Mouse (Mus musculus) hindbrain, embryonic 12.5 days (tissue): ENCODE measurements around the gene Ddx41. TPM values are rescaled to one million over a fixed set of nuclear protein-coding genes. Genes with fewer than 3 reads are reported as not detected.

Source experiments
- ATAC-seq: fragments of 200-750 bp; cut with Nextera tagmentation; 2 replicates; pipeline ENCODE4 v1.8.0; 2017; ENCODE audit warnings: moderate TSS enrichment; ENCODE audit not compliant: low FRiP score
- H3K27ac ChIP-seq: fragments of 300-500 bp; sonication (generic); 2 replicates; pipeline ENCODE4 v1.5.1; 2016; ENCODE audit warnings: mild to moderate bottlenecking
- H3K27me3 ChIP-seq: fragments of 300-500 bp; sonication (generic); 2 replicates; pipeline ENCODE4 v1.6.1; 2016; ENCODE audit warnings: mild to moderate bottlenecking
- H3K36me3 ChIP-seq: fragments of 300-500 bp; sonication (generic); 2 replicates; pipeline ENCODE4 v1.6.1; 2016; ENCODE audit warnings: mild to moderate bottlenecking
- H3K4me1 ChIP-seq: fragments of 300-500 bp; sonication (generic); 2 replicates; pipeline ENCODE4 v1.6.1; 2016
- H3K4me2 ChIP-seq: fragments of 300-500 bp; sonication (generic); replicated peaks from 2 replicates; pipeline ENCODE4 v1.6.1; 2016; ENCODE audit warnings: mild to moderate bottlenecking
- H3K4me3 ChIP-seq: fragments of 300-500 bp; sonication (generic); 2 replicates; pipeline ENCODE4 v1.5.1; 2016; ENCODE audit warnings: mild to moderate bottlenecking
- H3K9ac ChIP-seq: fragments of 300-500 bp; sonication (generic); 2 replicates; pipeline ENCODE4 v1.6.1; 2016; ENCODE audit warnings: mild to moderate bottlenecking, moderate library complexity
- H3K9me3 ChIP-seq: fragments of 300-500 bp; sonication (generic); replicated peaks from 2 replicates; pipeline ENCODE4 v1.6.1; 2016; ENCODE audit warnings: mild to moderate bottlenecking
- WGBS: fragments of 180-500 bp; shearing (Covaris S2); methylation state at CpG from one replicate; pipeline ENCODE4 v1.1.7; 2016; 5-methylcytosine and 5-hydroxymethylcytosine counted together
- polyA plus RNA-seq: library from polyadenylated mRNA; unstranded; fragments of >200 nt; fragmentation: Nextera tagmentation; extraction: Ambion mirVana; gene quantifications from 2 replicates; pipeline ENCODE4 v1.2.1, GENCODE M21; 2016

Gene Ddx41
- polyA plus RNA-seq, 1 experiment from 2014 or later: 64.6 TPM

GRCm38 (mm10) chr13:55498906-55499305, 37.6 kb downstream of the Ddx41 start:
- Histone ChIP-seq H3K36me3 (peaks cover 29% of the 10 kb centered on the region), H3K4me2 (no peak overlapping the region)
- no peak for ATAC-seq

DNA sequence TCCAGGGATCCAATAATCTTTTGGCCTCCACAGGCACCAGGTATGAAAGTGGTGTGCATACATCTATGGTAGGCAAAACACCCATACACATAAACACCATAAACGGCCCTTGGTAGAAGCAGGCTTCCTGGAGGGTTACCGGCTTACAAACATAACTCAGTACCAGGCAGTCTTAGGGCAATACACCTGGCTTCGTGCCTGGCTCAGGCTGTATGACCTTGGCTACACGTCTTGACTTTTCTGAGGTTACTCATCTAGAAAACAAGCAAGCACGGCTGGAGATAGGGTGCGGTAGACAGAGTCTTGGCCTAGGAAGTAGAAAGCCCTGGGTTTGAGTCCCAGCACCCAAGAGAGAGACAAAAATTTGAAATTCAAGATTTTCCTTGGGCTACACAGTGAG, 39.8 kb downstream of the Ddx41 start:
- Histone ChIP-seq H3K9ac (no peak overlapping the region), H3K4me3 (no peak overlapping the region), H3K27ac (no peak overlapping the region), H3K4me1 (peaks cover 29% of the 10 kb centered on the region), H3K36me3 (peaks cover 9% of the 10 kb centered on the region; the same call in 1 of the 2 replicates), H3K27me3 (no peaks in the 10 kb centered on the region; the same call in 1 of the 2 replicates), H3K9me3 (no peaks in the 10 kb centered on the region), H3K4me2 (no peak overlapping the region)
- WGBS: 89% methylated on average over 6 of the region's 6 CpGs
- no peak for ATAC-seq

More at GRCm38 (mm10) chr13:55498906-55499305, 37.6 kb downstream of the Ddx41 start:
- no peaks in the 10 kb centered on the region for H3K9me3 ChIP-seq
- H3K4me1 ChIP-seq: peaks cover 29% of the 10 kb centered on the region
- WGBS: 59% methylated on average over 11 of the region's 11 CpGs
- H3K27me3 ChIP-seq: no peaks in the 10 kb centered on the region
- no peak overlapping the region; the same call in 1 of the 2 replicates for H3K27ac ChIP-seq
- H3K4me3 ChIP-seq: no peak overlapping the region
- no peak overlapping the region for H3K9ac ChIP-seq

GRCm38 (mm10) chr13:55495702-55496101, 40.8 kb downstream of the Ddx41 start:
- no peak overlapping the region for H3K4me3 ChIP-seq
- no peak for ATAC-seq
- no peak overlapping the region for H3K27ac ChIP-seq
- H3K4me1 ChIP-seq: peaks cover 29% of the 10 kb centered on the region
- 20% methylated on average over 4 of the region's 4 CpGs for WGBS
- H3K4me2 ChIP-seq: 0 out of 2 replicates have a peak overlapping the region, but pooled peaks have one; percentile 9
- peaks cover 9% of the 10 kb centered on the region; the same call in 1 of the 2 replicates for H3K36me3 ChIP-seq
- H3K27me3 ChIP-seq: no peaks in the 10 kb centered on the region; the same call in 1 of the 2 replicates
- no peak overlapping the region for H3K9ac ChIP-seq
- no peaks in the 10 kb centered on the region for H3K9me3 ChIP-seq

DNA sequence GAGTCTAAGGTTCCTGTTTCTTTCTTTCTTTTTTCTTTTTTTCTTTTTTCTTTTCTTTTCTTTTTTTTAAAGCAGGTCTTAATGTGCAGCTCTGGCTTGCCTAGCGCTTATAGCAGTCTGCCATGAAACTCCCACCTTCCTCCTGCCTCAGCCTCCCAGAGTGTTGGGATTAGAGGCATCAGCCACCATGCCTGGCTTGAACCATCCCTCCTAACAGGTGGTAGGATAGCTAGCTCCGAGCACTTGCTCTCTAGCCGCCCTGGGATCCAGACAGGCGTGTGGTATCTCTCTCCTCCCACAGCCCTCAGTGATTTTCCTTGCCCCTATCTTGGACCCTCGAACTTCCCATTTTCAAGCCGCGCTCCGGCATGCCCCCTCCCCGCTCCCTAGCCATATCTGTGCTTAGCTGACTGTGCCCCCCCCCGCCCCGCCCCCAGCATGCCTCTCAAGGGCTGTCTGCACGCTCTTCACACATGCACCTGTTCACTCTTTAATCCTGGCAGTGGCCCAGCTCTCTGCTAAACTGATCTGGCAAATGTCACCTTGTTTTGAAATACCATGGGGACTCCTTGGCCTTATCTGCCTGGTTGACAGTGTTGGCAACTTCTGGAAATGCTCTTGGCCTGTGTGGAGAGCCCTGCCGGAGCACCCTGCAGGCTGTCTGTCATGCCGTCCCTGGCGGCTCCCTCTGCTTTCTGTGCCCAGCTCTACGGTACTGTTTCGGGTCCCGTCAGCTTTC, 41.4 kb downstream of the Ddx41 start:
- Histone ChIP-seq H3K36me3 (peaks cover 9% of the 10 kb centered on the region; the same call in 1 of the 2 replicates), H3K4me2 (no peak overlapping the region), H3K9ac (peak overlapping the region; percentile 18; the same call in 1 of the 2 replicates), H3K4me3 (no peak overlapping the region), H3K9me3 (no peaks in the 10 kb centered on the region), H3K4me1 (peaks cover 29% of the 10 kb centered on the region), H3K27ac (no peak overlapping the region), H3K27me3 (no peaks in the 10 kb centered on the region; the same call in 1 of the 2 replicates)
- ATAC-seq: no peak
- 24% methylated on average over 18 of the region's 18 CpGs for WGBS

GRCm38 (mm10) chr13:55494257-55494656, 42.2 kb downstream of the Ddx41 start:
- 39% methylated on average over 2 of the region's 2 CpGs for WGBS
- Histone ChIP-seq H3K27ac (no peak overlapping the region), H3K9ac (no peak overlapping the region), H3K4me1 (peaks cover 29% of the 10 kb centered on the region), H3K9me3 (no peaks in the 10 kb centered on the region), H3K4me2 (no peak overlapping the region), H3K4me3 (no peak overlapping the region), H3K36me3 (peaks cover 9% of the 10 kb centered on the region; the same call in 1 of the 2 replicates), H3K27me3 (no peaks in the 10 kb centered on the region; the same call in 1 of the 2 replicates)
- ATAC-seq: no peak

DNA sequence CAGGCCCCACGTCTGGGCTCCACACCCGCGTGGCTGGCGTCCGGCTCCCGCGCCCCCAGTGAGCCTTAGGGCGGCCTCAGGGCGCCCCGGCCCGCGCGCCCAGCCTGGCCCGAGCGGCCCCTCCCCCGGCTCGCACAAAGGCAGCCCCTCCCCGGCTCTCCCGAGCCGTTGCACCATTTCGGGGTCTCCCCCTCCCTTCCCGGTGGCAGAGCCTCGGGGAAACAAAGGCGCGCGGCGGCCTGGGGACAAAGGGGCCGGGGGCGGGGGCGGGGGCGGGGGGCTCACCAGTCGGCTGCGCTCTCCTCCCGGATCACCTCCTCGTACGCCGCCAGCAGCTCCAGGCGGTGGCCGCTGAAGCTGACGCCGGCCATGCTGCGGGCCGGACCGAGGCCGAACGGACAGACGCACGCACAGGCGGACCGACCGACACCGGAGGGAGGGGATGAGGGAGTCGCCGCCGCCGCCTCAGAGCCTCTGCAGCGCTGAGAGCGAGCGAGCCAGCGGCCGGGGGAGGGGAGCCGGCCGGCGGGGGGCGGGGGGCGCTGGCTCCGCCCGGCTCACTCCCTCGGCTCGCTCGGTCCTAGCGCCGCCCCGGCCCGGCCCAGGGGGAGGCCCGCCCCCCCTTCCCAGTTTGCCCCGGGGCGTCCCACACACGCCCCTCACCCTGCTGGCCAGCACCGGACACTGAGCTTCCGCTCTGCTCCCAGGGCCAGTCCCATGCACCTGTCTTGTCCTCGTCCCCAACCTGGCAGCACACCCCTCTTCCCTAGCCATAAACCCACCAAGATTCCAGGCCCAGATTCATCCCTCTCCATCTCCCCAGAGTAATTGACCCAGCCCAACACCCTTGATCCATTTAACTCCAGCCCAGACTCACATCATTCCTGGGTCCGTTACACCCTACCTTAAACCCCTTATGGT, 48.6 kb downstream of the Ddx41 start, which contains the start of gene Dbn1:
Dbn1 (minus strand) TSS at position 534 of the 921 bp plus-strand sequence.
- peak; percentile 78 for ATAC-seq
- peaks cover 43% of the 10 kb centered on the region for H3K4me1 ChIP-seq

DNA sequence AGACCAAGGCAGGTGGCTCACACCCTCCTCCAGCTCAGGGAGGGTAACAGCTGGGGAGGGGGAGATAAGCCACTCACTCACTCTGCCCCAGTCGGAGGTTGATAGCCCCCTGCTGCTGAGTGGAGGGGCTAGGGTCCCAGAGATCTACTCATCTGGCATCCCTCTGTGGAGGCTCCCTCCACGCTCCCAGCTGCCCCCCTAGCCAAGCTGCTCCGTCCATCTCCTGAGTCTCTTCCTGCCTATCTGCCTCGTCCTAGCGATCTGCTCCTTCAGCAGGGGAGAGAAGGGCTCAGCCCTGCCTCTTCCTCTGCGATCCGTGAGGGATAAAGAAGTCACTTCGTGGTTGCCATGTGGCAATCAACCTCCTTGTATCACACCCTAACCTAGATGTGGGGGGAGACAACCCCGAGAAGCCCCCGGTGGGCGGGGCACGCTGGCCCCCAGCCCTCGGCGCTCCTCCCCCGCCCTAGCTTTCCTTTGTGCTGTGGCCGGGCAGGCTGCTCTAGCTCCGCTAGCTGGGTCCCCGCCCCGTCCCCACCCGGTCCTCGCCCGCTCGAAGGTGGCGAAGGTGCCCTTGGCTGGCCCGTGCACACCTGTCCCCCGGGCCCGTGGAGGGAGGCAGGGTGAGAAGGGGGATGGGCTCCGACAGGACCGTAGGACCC, 49.4 kb downstream of the Ddx41 start:
- ATAC-seq: peak; percentile 35
- WGBS: 0% methylated on average over 25 of the region's 29 CpGs
- H3K4me3 ChIP-seq: peak overlapping the region; percentile 98
- H3K36me3 ChIP-seq: peaks cover 13% of the 10 kb centered on the region
- peak overlapping the region; percentile 99 for H3K27ac ChIP-seq
- peak overlapping the region; percentile 96 for H3K4me2 ChIP-seq
- no peaks in the 10 kb centered on the region for H3K27me3 ChIP-seq
- peak overlapping the region; percentile 100 for H3K9ac ChIP-seq
- H3K4me1 ChIP-seq: peaks cover 49% of the 10 kb centered on the region
- H3K9me3 ChIP-seq: no peaks in the 10 kb centered on the region

More for the DNA sequence above, 48.6 kb downstream of the Ddx41 start, which contains the start of gene Dbn1:
- under 1% methylated on average over 41 of the region's 83 CpGs for WGBS
- Histone ChIP-seq H3K4me2 (peak within 1 kb of the TSS; percentile 96), H3K9me3 (no peaks in the 10 kb centered on the region), H3K9ac (peak within 1 kb of the TSS; percentile 100), H3K27me3 (no peaks in the 10 kb centered on the region; the same call in 1 of the 2 replicates), H3K4me3 (peak within 1 kb of the TSS; percentile 98), H3K27ac (peak within 1 kb of the TSS; percentile 99), H3K36me3 (peaks cover 5% of the 10 kb centered on the region)

DNA sequence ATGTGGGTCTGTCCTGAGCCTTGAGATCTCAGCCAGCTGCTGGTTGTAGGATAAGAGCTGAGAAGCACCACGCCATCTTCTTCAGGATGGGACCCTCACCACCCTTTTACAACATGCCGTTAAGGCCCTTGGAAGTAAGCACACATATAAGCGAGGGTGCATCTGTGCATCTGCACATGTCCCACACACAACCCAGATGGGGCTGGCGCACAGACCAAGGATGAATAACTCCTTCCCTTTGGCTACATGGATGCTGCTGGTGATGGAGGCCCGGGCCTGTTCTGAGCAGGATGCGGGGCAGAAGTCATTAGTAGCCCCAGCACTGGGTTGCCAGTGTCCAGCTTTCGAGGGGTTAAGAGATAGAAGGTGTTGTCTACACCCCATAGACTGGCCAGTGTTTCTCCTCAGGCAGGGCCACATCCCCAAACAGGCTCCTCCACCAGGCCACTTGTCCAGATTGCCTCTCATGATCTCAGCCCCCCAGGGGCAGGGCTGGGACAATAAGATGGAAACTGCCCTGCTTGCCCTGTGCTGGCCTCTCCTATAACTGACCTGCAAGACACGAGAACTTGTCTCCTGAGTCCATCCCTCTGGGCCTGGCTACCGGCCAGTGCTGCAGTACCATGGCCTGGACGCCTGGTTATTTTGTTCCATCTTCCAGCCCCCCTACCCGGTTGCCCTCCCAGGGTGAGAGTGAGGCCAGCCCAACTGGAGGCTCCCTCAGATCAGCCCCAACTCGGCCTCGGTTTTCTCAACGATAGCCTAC, 50.2 kb downstream of the Ddx41 start:
- peak overlapping the region; percentile 100 for H3K9ac ChIP-seq
- no peak for ATAC-seq
- 35% methylated on average over 14 of the region's 14 CpGs for WGBS
- H3K4me2 ChIP-seq: peak overlapping the region; percentile 96
- no peaks in the 10 kb centered on the region for H3K9me3 ChIP-seq
- peak overlapping the region; percentile 99 for H3K27ac ChIP-seq
- H3K27me3 ChIP-seq: no peaks in the 10 kb centered on the region
- peak overlapping the region; percentile 98 for H3K4me3 ChIP-seq
- peaks cover 49% of the 10 kb centered on the region for H3K4me1 ChIP-seq
- H3K36me3 ChIP-seq: peaks cover 22% of the 10 kb centered on the region

GRCm38 (mm10) chr13:55484520-55485088, 51.9 kb downstream of the Ddx41 start:
- 17% methylated on average over 6 of the region's 7 CpGs for WGBS
- Histone ChIP-seq H3K4me2 (peak overlapping the region; percentile 96), H3K4me3 (peak overlapping the region; percentile 98), H3K27me3 (no peaks in the 10 kb centered on the region), H3K9me3 (no peaks in the 10 kb centered on the region), H3K27ac (peak overlapping the region; percentile 99), H3K9ac (peak overlapping the region; percentile 100), H3K4me1 (peaks cover 49% of the 10 kb centered on the region), H3K36me3 (peaks cover 38% of the 10 kb centered on the region)
- no peak for ATAC-seq

DNA sequence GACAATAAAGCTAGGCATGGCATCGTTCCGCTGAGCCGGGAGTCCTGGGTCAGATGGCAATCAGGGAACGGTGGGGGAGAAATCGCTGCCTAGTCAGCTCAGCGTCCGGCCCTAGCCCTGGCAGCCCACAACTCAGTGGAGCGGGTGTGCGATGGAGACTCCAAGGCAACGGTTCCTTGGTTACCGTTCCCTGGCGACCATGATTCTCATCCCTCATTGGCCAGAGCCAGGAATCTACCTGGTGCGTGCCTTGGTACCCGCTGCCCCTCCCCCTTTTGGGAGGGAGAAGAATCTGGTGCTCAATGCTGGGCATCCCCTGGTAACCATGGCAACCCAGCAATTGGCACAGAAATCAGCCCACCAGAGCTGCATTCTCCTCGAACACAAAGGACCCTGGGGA, 52.9 kb downstream of the Ddx41 start:
- WGBS: 12% methylated on average over 15 of the region's 15 CpGs
- Histone ChIP-seq H3K4me2 (peak overlapping the region; percentile 96), H3K9ac (peak overlapping the region; percentile 59), H3K4me1 (peaks cover 49% of the 10 kb centered on the region), H3K27me3 (no peaks in the 10 kb centered on the region), H3K4me3 (peak overlapping the region; percentile 98), H3K27ac (peak overlapping the region; percentile 99), H3K36me3 (peaks cover 48% of the 10 kb centered on the region), H3K9me3 (no peaks in the 10 kb centered on the region)
- ATAC-seq: peak; percentile 72

GRCm38 (mm10) chr13:55483071-55483470, 53.4 kb downstream of the Ddx41 start:
- H3K27ac ChIP-seq: peak overlapping the region; percentile 99

More at GRCm38 (mm10) chr13:55483071-55483470, 53.4 kb downstream of the Ddx41 start:
- WGBS: 30% methylated on average over 9 of the region's 9 CpGs
- Histone ChIP-seq H3K27me3 (no peaks in the 10 kb centered on the region), H3K4me3 (peak overlapping the region; percentile 98), H3K36me3 (peaks cover 51% of the 10 kb centered on the region), H3K4me1 (peaks cover 45% of the 10 kb centered on the region), H3K9me3 (no peaks in the 10 kb centered on the region), H3K9ac (peak overlapping the region; percentile 59), H3K4me2 (peak overlapping the region; percentile 96)
- ATAC-seq: no peak
